Mouse (Mus musculus) limb, embryonic 10.5 days (tissue): ENCODE results near the gene Slco1b2. TPM values are rescaled to one million over a fixed set of nuclear protein-coding genes. Genes with fewer than 3 reads are reported as not detected.

Experiments used
- DNase-seq: peaks from one replicate; pipeline ENCODE4 v3.0.0-alpha.2; 2017; ENCODE audit warnings: low spot score
- H3K27ac ChIP-seq: fragments of 300-500 bp; sonication (generic); 2 replicates; pipeline ENCODE4 v1.5.1; 2016; ENCODE audit warnings: mild to moderate bottlenecking
- H3K27me3 ChIP-seq: fragments of 300-500 bp; sonication (generic); 2 replicates; pipeline ENCODE4 v1.6.1; 2016; ENCODE audit warnings: low read depth, mild to moderate bottlenecking; ENCODE audit not compliant: poor library complexity, severe bottlenecking
- H3K36me3 ChIP-seq: fragments of 300-500 bp; sonication (generic); 2 replicates; pipeline ENCODE4 v1.6.1; 2016; ENCODE audit warnings: mild to moderate bottlenecking, moderate library complexity
- H3K4me1 ChIP-seq: fragments of 300-500 bp; sonication (generic); 2 replicates; pipeline ENCODE4 v1.6.1; 2016
- H3K4me3 ChIP-seq: fragments of 300-500 bp; sonication (generic); 2 replicates; pipeline ENCODE4 v1.5.1; 2016; ENCODE audit warnings: mild to moderate bottlenecking, moderate library complexity
- H3K9me3 ChIP-seq: fragments of 300-500 bp; sonication (generic); replicated peaks from 2 replicates; pipeline ENCODE4 v1.6.1; 2016; ENCODE audit warnings: mild to moderate bottlenecking
- WGBS: fragments of 180-500 bp; shearing (Covaris S2); methylation state at CpG from one replicate; pipeline ENCODE4 v1.1.7; 2016; 5-methylcytosine and 5-hydroxymethylcytosine counted together
- polyA plus RNA-seq: library from polyadenylated mRNA; unstranded; fragments of >200 nt; fragmentation: Nextera tagmentation; extraction: Ambion mirVana; gene quantifications from 2 replicates; pipeline ENCODE4 v1.2.1, GENCODE M21; 2016

Slco1b2 gene
- polyA plus RNA-seq, 1 experiment from 2014 or later, result not detected

GRCm38 (mm10) chr6:141687008-141687407 is 57.7 kb downstream of the Slco1b2 start:
- Histone ChIP-seq H3K27me3 (no peaks in the 10 kb centered on the region), H3K9me3 (no peaks in the 10 kb centered on the region), H3K4me1 (no peaks in the 10 kb centered on the region), H3K4me3 (no peak overlapping the region), H3K36me3 (no peaks in the 10 kb centered on the region), H3K27ac (no peak overlapping the region)
- no peak for DNase-seq
- 87% methylated on average over 4 of the region's 4 CpGs for WGBS

- H3K4me3 ChIP-seq, result no peak overlapping the region
- no peak overlapping the region for H3K27ac ChIP-seq
- no peaks in the 10 kb centered on the region for H3K4me1 ChIP-seq
- no peak for DNase-seq
- H3K27me3 ChIP-seq, result no peaks in the 10 kb centered on the region
- no peaks in the 10 kb centered on the region for H3K9me3 ChIP-seq
- no peaks in the 10 kb centered on the region for H3K36me3 ChIP-seq
These were observed 61.9 kb downstream of the Slco1b2 start for GRCm38 (mm10) chr6:141691246-141691645.

Other genes starting within 250 kb of the Slco1b2 start
- gene Slco1c1, start 105.2 kb upstream of the Slco1b2 start, polyA plus RNA-seq, result 0.09 TPM in 1 of 2 replicates, not detected in the other
- 0.09 TPM in 1 of 2 replicates, not detected in the other for gene Gm5724, start 144.3 kb downstream of the Slco1b2 start, polyA plus RNA-seq
- gene Slco1a4, start 226.7 kb downstream of the Slco1b2 start, polyA plus RNA-seq, result not detected in 2 replicates